Mouse (Mus musculus) midbrain, embryonic 11.5 days (tissue): ENCODE measurements around the gene Slc36a2. TPM values are rescaled to one million over a fixed set of nuclear protein-coding genes. Genes with fewer than 3 reads are reported as not detected.

Experiments
- ATAC-seq: fragments of 200-750 bp; cut with Nextera tagmentation; 2 replicates; pipeline ENCODE4 v1.8.0; 2017; ENCODE audit warnings: moderate TSS enrichment, moderate library complexity; ENCODE audit not compliant: low FRiP score
- DNase-seq: peaks from one replicate; pipeline ENCODE4 v3.0.0; 2015; ENCODE audit warnings: low spot score; ENCODE audit errors: missing footprints
- H3K27ac ChIP-seq: fragments of 300-500 bp; sonication (generic); 2 replicates; pipeline ENCODE4 v1.5.1; 2014; ENCODE audit warnings: low read depth, low read length
- H3K27me3 ChIP-seq: fragments of 300-500 bp; sonication (generic); 2 replicates; pipeline ENCODE4 v1.6.1; 2014; ENCODE audit warnings: mild to moderate bottlenecking, low read length, moderate library complexity, mixed read lengths; ENCODE audit not compliant: control insufficient read depth, insufficient read depth
- H3K36me3 ChIP-seq: fragments of 300-500 bp; sonication (generic); 2 replicates; pipeline ENCODE4 v1.6.1; 2014; ENCODE audit warnings: mild to moderate bottlenecking, low read length, moderate library complexity, mixed read lengths; ENCODE audit not compliant: control insufficient read depth, insufficient read depth
- H3K4me1 ChIP-seq: fragments of 300-500 bp; sonication (generic); 2 replicates; pipeline ENCODE4 v1.6.1; 2014; ENCODE audit warnings: low read length; ENCODE audit not compliant: control insufficient read depth, insufficient read depth
- H3K4me2 ChIP-seq: fragments of 300-500 bp; sonication (generic); 2 replicates; pipeline ENCODE4 v1.6.1; 2014; ENCODE audit warnings: mild to moderate bottlenecking, moderate library complexity
- H3K4me3 ChIP-seq: fragments of 300-500 bp; sonication (generic); 2 replicates; pipeline ENCODE4 v1.5.1; 2014; ENCODE audit warnings: low read depth, low read length
- H3K9ac ChIP-seq: fragments of 300-500 bp; sonication (generic); 2 replicates; pipeline ENCODE4 v1.6.1; 2014; ENCODE audit warnings: low read length
- H3K9me3 ChIP-seq: fragments of 300-500 bp; sonication (generic); 2 replicates; pipeline ENCODE4 v1.6.1; 2016; ENCODE audit warnings: low read length; ENCODE audit not compliant: control insufficient read depth
- WGBS: fragments of 180-500 bp; shearing (Covaris S2); extraction: QIAGEN DNeasy Blood & Tissue Kit; methylation state at CpG from one replicate; pipeline ENCODE4 v1.1.7; 2014; 5-methylcytosine and 5-hydroxymethylcytosine counted together
- polyA plus RNA-seq: library from polyadenylated mRNA; unstranded; fragments of >200 nt; fragmentation: Nextera tagmentation; extraction: Ambion mirVana; gene quantifications from 2 replicates; pipeline ENCODE4 v1.2.1, GENCODE M21; 2014

The Slc36a2 gene
- polyA plus RNA-seq, 1 experiment from 2014 or later: not detected

- Histone ChIP-seq H3K9me3 (no peaks in the 10 kb centered on the region), H3K4me2 (no peak overlapping the region), H3K27ac (no peak overlapping the region), H3K27me3 (no peaks in the 10 kb centered on the region), H3K9ac (no peak overlapping the region), H3K36me3 (no peaks in the 10 kb centered on the region), H3K4me1 (no peaks in the 10 kb centered on the region), H3K4me3 (no peak overlapping the region)
- 85% methylated on average over 8 of the region's 8 CpGs for WGBS
- ATAC-seq (no peak), DNase-seq (no peak)
These were observed 13.0 kb upstream of the Slc36a2 start for GRCm38 (mm10) chr11:55197740-55198510.

- DNase-seq (no peak), ATAC-seq (no peak)
- WGBS: 79% methylated on average over 6 of the region's 6 CpGs
- no peak overlapping the region for H3K27ac ChIP-seq
- no peak overlapping the region for H3K4me2 ChIP-seq
- H3K4me1 ChIP-seq: no peaks in the 10 kb centered on the region
- no peak overlapping the region for H3K9ac ChIP-seq
- no peak overlapping the region for H3K4me3 ChIP-seq
- no peaks in the 10 kb centered on the region for H3K36me3 ChIP-seq
- H3K9me3 ChIP-seq: no peaks in the 10 kb centered on the region
- H3K27me3 ChIP-seq: no peaks in the 10 kb centered on the region
These were observed 12.2 kb upstream of the Slc36a2 start for GRCm38 (mm10) chr11:55197086-55197485.

- Histone ChIP-seq H3K4me3 (no peak overlapping the region), H3K9me3 (no peaks in the 10 kb centered on the region), H3K27ac (no peak overlapping the region), H3K36me3 (no peaks in the 10 kb centered on the region), H3K4me2 (no peak overlapping the region), H3K4me1 (no peaks in the 10 kb centered on the region), H3K9ac (no peak overlapping the region), H3K27me3 (no peaks in the 10 kb centered on the region)
- no peak for ATAC-seq
- 83% methylated on average over 3 of the region's 3 CpGs for WGBS
- no peak for DNase-seq
These were observed 5.3 kb upstream of the Slc36a2 start for GRCm38 (mm10) chr11:55190216-55190615.

GRCm38 (mm10) chr11:55187777-55188176 lies 2.9 kb upstream of the Slc36a2 start:
- no peak overlapping the region for H3K27ac ChIP-seq
- DNase-seq (no peak), ATAC-seq (no peak)
- no peak overlapping the region for H3K4me3 ChIP-seq
- no peaks in the 10 kb centered on the region for H3K9me3 ChIP-seq
- no peak overlapping the region for H3K4me2 ChIP-seq
- no peaks in the 10 kb centered on the region for H3K4me1 ChIP-seq
- H3K27me3 ChIP-seq: no peaks in the 10 kb centered on the region
- WGBS: 81% methylated on average over 6 of the region's 6 CpGs
- H3K9ac ChIP-seq: no peak overlapping the region
- no peaks in the 10 kb centered on the region for H3K36me3 ChIP-seq

GRCm38 (mm10) chr11:55187292-55187691 lies 2.4 kb upstream of the Slc36a2 start:
- Histone ChIP-seq H3K27me3 (no peaks in the 10 kb centered on the region), H3K9me3 (no peaks in the 10 kb centered on the region), H3K4me2 (no peak overlapping the region), H3K4me1 (no peaks in the 10 kb centered on the region), H3K27ac (no peak overlapping the region), H3K9ac (no peak overlapping the region), H3K36me3 (no peaks in the 10 kb centered on the region), H3K4me3 (no peak overlapping the region)
- WGBS: 88% methylated on average over 4 of the region's 4 CpGs
- ATAC-seq: no peak
- DNase-seq: no peak

- 87% methylated on average over 5 of the region's 5 CpGs for WGBS
- no peaks in the 10 kb centered on the region for H3K36me3 ChIP-seq
These were observed 631 bp downstream of the Slc36a2 start for GRCm38 (mm10) chr11:55184246-55184645.

GRCm38 (mm10) chr11:55183124-55183523 lies 1.8 kb downstream of the Slc36a2 start:
- no peak overlapping the region for H3K4me3 ChIP-seq
- no peaks in the 10 kb centered on the region for H3K9me3 ChIP-seq
- H3K9ac ChIP-seq: no peak overlapping the region
- no peaks in the 10 kb centered on the region for H3K27me3 ChIP-seq
- H3K36me3 ChIP-seq: no peaks in the 10 kb centered on the region
- H3K27ac ChIP-seq: no peak overlapping the region
- DNase-seq (no peak), ATAC-seq (no peak)
- no peak overlapping the region for H3K4me2 ChIP-seq
- WGBS: 65% methylated on average over 7 of the region's 7 CpGs
- no peaks in the 10 kb centered on the region for H3K4me1 ChIP-seq

More at GRCm38 (mm10) chr11:55184246-55184645, 631 bp downstream of the Slc36a2 start:
- DNase-seq (no peak), ATAC-seq (no peak)
- no peak overlapping the region for H3K4me3 ChIP-seq
- no peaks in the 10 kb centered on the region for H3K9me3 ChIP-seq
- H3K27me3 ChIP-seq: no peaks in the 10 kb centered on the region
- no peak overlapping the region for H3K4me2 ChIP-seq
- no peaks in the 10 kb centered on the region for H3K4me1 ChIP-seq
- no peak overlapping the region for H3K9ac ChIP-seq
- no peak overlapping the region for H3K27ac ChIP-seq

GRCm38 (mm10) chr11:55179856-55180255 lies 5.0 kb downstream of the Slc36a2 start:
- Histone ChIP-seq H3K9me3 (no peaks in the 10 kb centered on the region), H3K4me3 (no peak overlapping the region), H3K9ac (no peak overlapping the region), H3K27me3 (no peaks in the 10 kb centered on the region), H3K27ac (no peak overlapping the region), H3K4me2 (no peak overlapping the region), H3K36me3 (no peaks in the 10 kb centered on the region), H3K4me1 (no peaks in the 10 kb centered on the region)
- DNase-seq (no peak), ATAC-seq (no peak)
- 91% methylated on average over 3 of the region's 3 CpGs for WGBS

- no peak overlapping the region for H3K27ac ChIP-seq
- H3K4me3 ChIP-seq: no peak overlapping the region
- no peaks in the 10 kb centered on the region for H3K36me3 ChIP-seq
- ATAC-seq (no peak), DNase-seq (no peak)
- 92% methylated on average over 4 of the region's 4 CpGs for WGBS
- no peak overlapping the region for H3K9ac ChIP-seq
- H3K4me1 ChIP-seq: no peaks in the 10 kb centered on the region
- H3K27me3 ChIP-seq: no peaks in the 10 kb centered on the region
- no peaks in the 10 kb centered on the region for H3K9me3 ChIP-seq
- H3K4me2 ChIP-seq: no peak overlapping the region
These were observed 6.0 kb downstream of the Slc36a2 start for GRCm38 (mm10) chr11:55178830-55179229.
